Mouse (Mus musculus) heart, postnatal 0 days (tissue): ENCODE results near the gene Traf4.

Source experiments
- CTCF ChIP-seq: IDR thresholded peaks from 2 replicates; pipeline ENCODE4 v1.5.1; 2016; ENCODE audit warnings: antibody characterized with exemption, control low read depth, low read depth
- EP300 ChIP-seq: IDR thresholded peaks from 2 replicates; pipeline ENCODE4 v1.6.1; 2016; ENCODE audit warnings: antibody characterized with exemption, low read depth

GRCm38 (mm10) chr11:78115367-78116145, 49.8 kb downstream of the Traf4 start:
- TF ChIP-seq CTCF (no peak), EP300 (no peak)
